Mouse (Mus musculus): ENCODE data around the gene Ucp3. TPM values are rescaled to one million over a fixed set of nuclear protein-coding genes. Genes with fewer than 3 reads are reported as not detected.

Ucp3 gene
- total RNA-seq, 2 experiments from 2014 or later: 2.9 TPM

DNA sequence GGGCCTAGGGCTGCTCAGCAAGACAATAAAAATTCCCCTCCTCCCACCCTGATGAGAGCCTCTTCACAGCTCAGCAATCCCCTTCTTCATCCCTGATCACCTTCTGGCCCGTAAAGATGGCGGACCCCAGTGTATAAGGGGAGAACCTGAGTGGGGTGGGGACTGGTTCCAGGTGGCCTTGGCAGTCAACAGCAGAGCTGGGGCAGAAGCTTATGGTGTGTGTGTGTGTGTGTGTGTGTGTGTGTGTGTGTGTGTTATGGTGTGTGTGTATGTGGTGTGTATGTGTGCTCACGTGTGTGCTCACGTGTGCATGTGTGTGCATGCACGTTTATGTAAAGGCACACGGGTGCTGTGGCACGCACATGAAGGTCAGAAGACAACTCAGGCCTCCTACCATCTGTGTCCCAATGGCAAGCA lies 21.6 kb downstream of the Ucp3 start:
- no peak for TF ChIP-seq CTCF (IDR thresholded peaks at IDR 0.05)
- DNase-seq (ENCODE audit: extremely low spot score in 1 of 2, low spot score in 2 of 2): no peak
- H3K27ac ChIP-seq: peak overlapping the region; percentile 58
- intact Hi-C loops (cut with DNase I): loop anchor here (5.0 kb wide), 1 partner anchor 67 kb away; no protein-coding TSS in a partner anchor
- H3K4me3 ChIP-seq: peak overlapping the region; percentile 48

DNA sequence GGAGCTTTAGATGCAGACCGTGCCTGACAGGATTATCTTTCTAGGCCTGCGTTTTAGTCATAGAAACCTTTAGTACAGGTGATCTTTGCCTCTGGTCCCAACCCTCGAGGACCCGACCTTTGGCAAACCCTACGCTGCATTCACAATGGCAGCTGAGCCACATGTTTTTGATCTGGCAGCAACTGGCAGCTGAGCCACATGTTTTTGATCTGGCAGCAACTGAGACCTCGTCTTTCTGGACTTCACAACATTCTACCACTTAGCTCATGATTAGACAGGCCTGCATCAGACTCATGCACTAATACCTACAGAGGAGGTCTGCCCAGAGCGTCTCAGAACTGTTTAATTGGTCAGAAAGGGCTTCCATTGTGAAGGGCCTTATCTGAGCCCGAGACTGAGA lies 22.3 kb downstream of the Ucp3 start:
- peak overlapping the region; percentile 18 for H3K4me3 ChIP-seq
- no peak for DNase-seq (ENCODE audit: extremely low spot score in 1 of 2, low spot score in 2 of 2)
- TF ChIP-seq CTCF (IDR thresholded peaks at IDR 0.05): no peak
- intact Hi-C loops (cut with DNase I): no loop called here
- H3K27ac ChIP-seq: peak overlapping the region; percentile 75

DNA sequence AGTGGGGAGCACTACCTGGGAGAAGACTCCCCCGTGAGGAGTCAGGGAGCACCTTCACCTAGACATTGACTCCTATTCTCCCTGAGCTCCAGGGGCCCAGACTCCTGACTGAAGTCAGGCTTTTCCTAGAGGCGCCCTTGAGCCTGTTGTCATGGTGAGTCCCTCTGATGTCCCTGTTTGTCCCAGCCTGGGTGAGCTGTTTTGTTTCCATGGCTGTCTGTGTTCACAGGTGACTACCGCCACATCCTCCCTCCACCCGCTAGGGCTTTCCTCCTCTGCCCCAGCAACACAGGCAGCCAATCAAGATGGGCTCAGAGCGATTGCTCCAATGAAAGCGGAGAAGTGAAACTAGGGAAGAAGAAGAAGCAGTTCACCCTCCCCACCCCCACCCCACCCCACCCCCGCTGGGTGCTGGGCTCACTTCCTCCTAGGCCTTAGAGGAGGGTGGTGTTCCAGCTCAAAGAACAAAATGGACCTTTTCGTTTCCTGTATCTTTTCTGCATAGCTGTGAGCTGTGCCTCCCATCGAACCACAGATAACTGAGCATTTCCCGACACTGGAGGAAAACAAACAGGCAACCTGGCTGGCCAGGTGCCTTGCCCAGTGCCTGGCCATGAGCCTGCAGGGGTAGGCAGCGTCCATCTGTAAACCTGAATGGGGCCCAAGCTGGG lies 22.9 kb downstream of the Ucp3 start:
- no peak; the same call in 1 of the 2 replicates for TF ChIP-seq CTCF (IDR thresholded peaks at IDR 0.05)
- H3K4me3 ChIP-seq: peak overlapping the region; percentile 18
- intact Hi-C loops (cut with DNase I): no loop called here
- peak; percentile 43 to 62 for DNase-seq (ENCODE audit: extremely low spot score in 1 of 2, low spot score in 2 of 2)
- H3K27ac ChIP-seq: peak overlapping the region; percentile 75

GRCm38 (mm10) chr7:100496371-100496770 lies 23.6 kb downstream of the Ucp3 start:
- H3K27ac ChIP-seq: peak overlapping the region; percentile 69
- intact Hi-C loops (cut with DNase I): no loop called here
- no peak overlapping the region for H3K4me3 ChIP-seq
- no peak for DNase-seq (ENCODE audit: extremely low spot score in 1 of 2, low spot score in 2 of 2)
- TF ChIP-seq CTCF (IDR thresholded peaks at IDR 0.05): no peak

DNA sequence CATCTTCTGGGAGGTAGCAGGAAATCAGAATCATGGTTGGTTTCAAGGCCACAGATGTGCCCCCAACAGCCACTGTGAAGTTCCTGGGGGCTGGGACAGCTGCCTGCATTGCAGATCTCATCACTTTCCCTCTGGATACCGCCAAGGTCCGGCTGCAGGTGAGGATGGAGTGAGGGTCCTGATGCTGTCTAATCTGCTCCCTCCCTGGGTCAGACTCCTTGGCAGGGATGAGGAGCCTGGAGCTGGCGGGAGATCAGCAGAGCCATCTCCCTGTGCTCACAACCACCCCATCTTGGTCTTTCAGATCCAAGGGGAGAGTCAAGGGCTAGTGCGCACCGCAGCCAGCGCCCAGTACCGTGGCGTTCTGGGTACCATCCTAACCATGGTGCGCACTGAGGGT lies 24.0 kb downstream of the Ucp3 start:
- intact Hi-C loops (cut with DNase I): no loop called here
- no peak for TF ChIP-seq CTCF (IDR thresholded peaks at IDR 0.05)
- H3K4me3 ChIP-seq: no peak overlapping the region
- no peak for DNase-seq (ENCODE audit: extremely low spot score in 1 of 2, low spot score in 2 of 2)
- no peak overlapping the region; the same call in 1 of the 2 replicates for H3K27ac ChIP-seq

GRCm38 (mm10) chr7:100497402-100497801 lies 24.6 kb downstream of the Ucp3 start:
- intact Hi-C loops (cut with DNase I): no loop called here
- no peak for TF ChIP-seq CTCF (IDR thresholded peaks at IDR 0.05)
- Histone ChIP-seq H3K4me3 (no peak overlapping the region), H3K27ac (no peak overlapping the region)
- DNase-seq (ENCODE audit: extremely low spot score in 1 of 2, low spot score in 2 of 2): no peak

DNA sequence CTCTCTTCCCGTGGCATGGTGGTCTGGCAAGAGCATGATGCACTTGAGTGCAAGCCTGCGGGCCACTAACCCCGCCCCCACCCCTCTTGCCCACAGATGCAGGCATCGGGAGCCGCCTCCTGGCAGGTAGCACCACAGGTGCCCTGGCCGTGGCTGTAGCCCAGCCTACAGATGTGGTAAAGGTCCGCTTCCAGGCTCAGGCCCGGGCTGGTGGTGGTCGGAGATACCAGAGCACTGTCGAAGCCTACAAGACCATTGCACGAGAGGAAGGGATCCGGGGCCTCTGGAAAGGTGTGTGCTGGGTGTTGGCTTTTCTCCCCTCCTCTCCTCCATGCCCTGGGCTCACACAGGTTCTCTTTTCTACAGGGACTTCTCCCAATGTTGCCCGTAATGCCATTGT lies 25.2 kb downstream of the Ucp3 start:
- Histone ChIP-seq H3K27ac (no peak overlapping the region), H3K4me3 (no peak overlapping the region)
- TF ChIP-seq CTCF (IDR thresholded peaks at IDR 0.05): no peak
- intact Hi-C loops (cut with DNase I): no loop called here
- no peak for DNase-seq (ENCODE audit: extremely low spot score in 1 of 2, low spot score in 2 of 2)

DNA sequence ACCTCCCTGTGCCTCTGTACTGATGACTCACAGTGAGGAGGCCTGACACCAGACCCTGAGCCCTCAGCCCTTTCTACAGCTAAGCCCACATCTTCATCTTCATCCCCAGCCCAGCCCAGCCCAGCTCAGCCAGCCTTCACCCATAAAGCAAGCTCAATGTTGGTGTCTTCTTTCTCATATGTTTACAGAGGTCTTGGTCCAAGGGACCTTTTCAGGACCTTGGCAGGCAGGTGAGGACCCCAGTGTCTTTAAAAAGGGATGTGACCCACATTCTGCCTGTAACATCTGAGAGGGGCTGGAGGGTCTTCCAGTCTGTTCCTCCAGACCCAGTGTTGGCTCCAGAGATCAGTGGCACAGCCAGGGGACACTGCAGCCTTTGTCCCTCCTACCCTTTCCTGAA lies 26.7 kb downstream of the Ucp3 start:
- no peak overlapping the region for H3K4me3 ChIP-seq
- TF ChIP-seq CTCF (IDR thresholded peaks at IDR 0.05): no peak
- no peak for DNase-seq (ENCODE audit: extremely low spot score in 1 of 2, low spot score in 2 of 2)
- no peak overlapping the region for H3K27ac ChIP-seq
- intact Hi-C loops (cut with DNase I): no loop called here

DNA sequence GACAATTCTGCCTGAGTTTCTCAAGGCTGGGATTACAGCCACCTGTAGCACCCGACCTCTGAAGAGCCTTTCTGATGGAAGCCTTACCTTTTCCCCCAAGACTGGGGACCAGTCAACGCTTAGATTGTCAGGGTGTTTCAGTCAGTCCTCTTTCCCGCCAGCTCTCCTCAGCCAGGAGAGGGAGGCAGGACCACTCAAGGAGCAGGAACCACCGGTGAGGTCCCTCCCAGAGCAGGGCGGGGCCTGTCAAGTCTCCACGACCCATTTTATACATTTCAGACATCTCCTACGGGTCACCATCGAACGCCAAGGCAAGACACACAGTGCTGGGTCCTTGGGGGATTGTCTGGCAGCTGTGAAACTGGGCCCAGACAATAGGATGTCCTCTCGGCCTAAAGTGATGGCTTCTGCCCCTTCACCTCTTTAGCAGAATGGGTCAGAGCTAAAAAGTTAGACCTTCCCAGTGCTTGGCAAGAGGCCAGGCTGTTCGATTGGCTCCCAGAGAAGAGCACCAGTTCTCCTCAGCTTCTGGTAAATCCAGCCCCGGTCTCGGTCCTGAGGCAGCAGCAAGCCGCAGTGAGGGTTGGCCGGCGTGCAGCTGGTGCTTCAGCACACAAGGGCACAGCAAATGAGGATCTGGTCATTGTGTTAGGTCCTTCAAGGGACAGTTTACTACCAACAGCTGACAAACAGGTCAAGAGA lies 27.6 kb downstream of the Ucp3 start:
- H3K4me3 ChIP-seq: no peak overlapping the region
- no peak for DNase-seq (ENCODE audit: extremely low spot score in 1 of 2, low spot score in 2 of 2)
- TF ChIP-seq CTCF (IDR thresholded peaks at IDR 0.05): no peak
- H3K27ac ChIP-seq: no peak overlapping the region
- intact Hi-C loops (cut with DNase I): no loop called here

- intact Hi-C loops (cut with DNase I): no loop called here
- TF ChIP-seq CTCF (IDR thresholded peaks at IDR 0.05): no peak
- no peak overlapping the region for H3K4me3 ChIP-seq
- DNase-seq (ENCODE audit: extremely low spot score in 1 of 2, low spot score in 2 of 2): no peak
- H3K27ac ChIP-seq: no peak overlapping the region
Measured at GRCm38 (mm10) chr7:100501027-100501843, 28.4 kb downstream of the Ucp3 start.

DNA sequence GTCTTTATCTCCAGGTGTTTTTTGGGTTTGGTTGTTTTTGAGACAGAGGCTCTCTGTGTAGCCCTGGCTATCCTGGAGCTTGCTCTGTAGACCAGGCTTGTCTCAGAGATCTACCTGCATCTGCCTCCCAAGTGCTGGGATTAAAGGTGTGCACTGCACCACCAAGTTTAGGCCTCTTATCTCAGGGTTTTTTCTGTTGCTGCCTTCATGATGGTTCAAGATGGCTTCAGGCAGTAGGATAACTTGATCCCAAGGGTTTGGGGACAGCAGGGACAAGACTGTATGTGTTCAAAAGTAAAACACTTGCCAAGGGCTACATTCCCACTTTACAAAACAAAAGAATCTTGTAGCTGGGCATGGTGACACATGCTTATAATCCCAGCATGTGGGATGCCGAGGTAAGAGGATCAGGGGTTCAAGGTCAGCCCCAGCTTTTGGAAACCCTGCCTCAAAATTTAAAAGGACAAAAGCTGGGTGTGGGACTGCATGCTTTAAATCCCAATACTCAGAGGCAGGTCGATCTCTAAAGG lies 29.1 kb downstream of the Ucp3 start:
- H3K4me3 ChIP-seq: no peak overlapping the region
- intact Hi-C loops (cut with DNase I): no loop called here
- no peak for DNase-seq (ENCODE audit: extremely low spot score in 1 of 2, low spot score in 2 of 2)
- no peak for TF ChIP-seq CTCF (IDR thresholded peaks at IDR 0.05)
- H3K27ac ChIP-seq: no peak overlapping the region

Measured in left cerebral cortex, adult 2 months (tissue).